Mouse (Mus musculus) embryonic stem cell, embryonic (primary cell): ENCODE measurements around the gene Ptpn6.

ENCODE experiments used
- CTCF ChIA-PET, 4 experiments: fragments of 300-600 bp in 2 of 4; fragments of 350-600 bp in 2 of 4; sonication (Branson Sonifier 250); formaldehyde crosslinking; loops; one replicate each; lab custom pipeline; 2022; ENCODE audit warnings: inconsistent platforms in 2 of 4; lab: Charles Lee
- POLR2A ChIA-PET, 4 experiments: fragments of 300-600 bp in 2 of 4; fragments of 350-600 bp in 2 of 4; sonication (Branson Sonifier 250); formaldehyde crosslinking; loops; one replicate each; lab custom pipeline; 2022; ENCODE audit warnings: antibody characterized with exemption in 4 of 4, inconsistent platforms in 1 of 4; lab: Charles Lee

Ptpn6 gene

GRCm38 (mm10) chr6:124703789-124704188, 34.7 kb downstream of the Ptpn6 start:
- ChIA-PET CTCF (interaction anchor here (0.5 to 2.2 kb wide), 6 partner anchors 12 to 1940 kb away, joined by 3 to 8 read pairs (median 8); partner anchors contain the start of gene C1rl (in 1 of the 4)), POLR2A (interaction anchor here (0.5 to 24.9 kb wide), 26 partner anchors 8 to 227 kb away, joined by 3 to 686 read pairs (median 8); partner anchors contain the start of genes Grcc10 (in 4 of the 4), Emg1 (in 3 of the 4), Phb2 (in 3 of the 4) and Ptpn6 (in 3 of the 4))

- ChIA-PET CTCF (interaction anchor here (0.6 to 2.9 kb wide), 82 partner anchors 9 to 489 kb away, joined by 3 to 22 read pairs (median 4); partner anchors contain the start of genes Emg1 (in 4 of the 4), Phb2 (in 4 of the 4), C1rl (in 3 of the 4) and Lpcat3 (in 3 of the 4)), POLR2A (interaction anchor here (0.6 to 24.9 kb wide), 70 partner anchors 8 to 512 kb away, joined by 3 to 686 read pairs (median 5); partner anchors contain the start of genes Emg1 (in 4 of the 4), Grcc10 (in 4 of the 4), Phb2 (in 4 of the 4) and Lpcat3 (in 3 of the 4))
Observed at GRCm38 (mm10) chr6:124702784-124703103, 35.8 kb downstream of the Ptpn6 start.

GRCm38 (mm10) chr6:124702102-124702783, 36.3 kb downstream of the Ptpn6 start:
- POLR2A ChIA-PET, result interaction anchor here (0.6 to 24.9 kb wide), 76 partner anchors 8 to 513 kb away, joined by 3 to 686 read pairs (median 4); partner anchors contain the start of genes Emg1 (in 4 of the 4), Grcc10 (in 4 of the 4), Phb2 (in 4 of the 4) and Lpcat3 (in 3 of the 4)
- CTCF ChIA-PET, result interaction anchor here (0.5 to 2.9 kb wide), 71 partner anchors 8 to 490 kb away, joined by 3 to 22 read pairs (median 4); partner anchors contain the start of genes Lpcat3 (in 3 of the 4), Atn1 (in 2 of the 4), C1rl (in 2 of the 4) and Cdca3 (in 2 of the 4)

DNA sequence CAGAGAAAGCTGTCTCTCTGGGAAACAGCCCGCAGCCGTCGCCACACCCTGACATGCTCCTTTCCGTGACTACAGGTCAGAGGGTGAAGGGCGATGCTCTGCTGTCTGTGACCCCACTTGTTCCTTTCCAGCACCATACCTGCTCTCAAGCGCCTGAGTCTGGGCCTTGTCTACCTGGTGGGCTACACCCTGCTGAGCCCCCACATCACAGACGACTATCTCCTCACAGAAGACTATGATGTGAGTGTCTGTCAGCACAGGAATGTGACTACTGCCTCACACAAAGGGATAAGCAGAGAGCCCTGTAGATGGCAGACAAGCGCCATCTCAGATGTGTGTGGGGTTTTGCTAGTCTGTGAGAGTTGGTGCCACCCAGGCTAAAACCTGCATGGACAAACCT, 37.2 kb downstream of the Ptpn6 start:
- CTCF ChIA-PET, result interaction anchor here (0.6 to 2.9 kb wide), 17 partner anchors 8 to 389 kb away, joined by 3 to 22 read pairs (median 4); partner anchors contain the start of genes Emg1 (in 1 of the 4), Lpcat3 (in 1 of the 4) and Phb2 (in 1 of the 4)
- POLR2A ChIA-PET, result interaction anchor here (0.6 to 24.9 kb wide), 33 partner anchors 9 to 475 kb away, joined by 3 to 686 read pairs (median 4); partner anchors contain the start of genes Emg1 (in 4 of the 4), Grcc10 (in 4 of the 4), Phb2 (in 4 of the 4) and Lpcat3 (in 2 of the 4)

- POLR2A ChIA-PET, result interaction anchor here (0.5 to 24.9 kb wide), 21 partner anchors 7 to 545 kb away, joined by 3 to 686 read pairs (median 4); partner anchors contain the start of genes Grcc10 (in 4 of the 4), Emg1 (in 2 of the 4), Phb2 (in 2 of the 4) and Ptpn6 (in 2 of the 4)
- CTCF ChIA-PET, result interaction anchor here in 2 of 4 experiments (0.9 to 1.4 kb wide), 4 partner anchors 12 to 390 kb away, joined by 3 to 4 read pairs (median 3); partner anchors contain the start of genes Emg1 (in 1 of the 2) and Phb2 (in 1 of the 2)
Observed at GRCm38 (mm10) chr6:124699962-124700610, 38.4 kb downstream of the Ptpn6 start.

- CTCF ChIA-PET, result interaction anchor here in 2 of 4 experiments (0.9 to 1.5 kb wide), 5 partner anchors 13 to 331 kb away, joined by 3 to 4 read pairs (median 3); partner anchors contain the start of genes Emg1 (in 1 of the 2) and Phb2 (in 1 of the 2)
- POLR2A ChIA-PET, result interaction anchor here in 3 of 4 experiments (0.6 to 24.9 kb wide), 20 partner anchors 7 to 231 kb away, joined by 3 to 686 read pairs (median 4); partner anchors contain the start of genes Emg1 (in 2 of the 3), Grcc10 (in 2 of the 3), Phb2 (in 2 of the 3) and Ptpn6 (in 2 of the 3)
Observed at GRCm38 (mm10) chr6:124699366-124699765, 39.1 kb downstream of the Ptpn6 start.

DNA sequence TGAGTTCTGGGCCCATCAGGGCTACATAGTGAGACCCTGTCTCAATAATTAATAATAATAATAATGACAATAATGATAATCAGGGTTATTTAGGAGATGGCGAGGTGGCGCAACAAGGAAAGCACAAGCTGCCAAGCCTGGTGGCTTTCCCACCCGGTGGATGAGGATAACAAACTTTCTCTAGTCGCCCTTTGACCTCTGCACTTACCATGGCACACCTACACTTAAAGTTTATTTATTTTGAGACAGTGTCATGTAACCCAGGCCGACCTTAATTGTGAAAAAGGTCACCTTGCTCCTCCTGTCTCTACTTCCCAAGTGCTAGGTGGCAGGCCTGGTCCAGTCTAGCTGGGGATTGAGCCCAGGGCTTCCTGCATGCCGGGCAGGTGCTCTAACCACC, 39.8 kb downstream of the Ptpn6 start:
- POLR2A ChIA-PET, result interaction anchor here in 3 of 4 experiments (0.6 to 24.9 kb wide), 11 partner anchors 8 to 107 kb away, joined by 3 to 686 read pairs (median 5); partner anchors contain the start of genes Emg1 (in 2 of the 3), Grcc10 (in 2 of the 3), Phb2 (in 2 of the 3) and Ptpn6 (in 2 of the 3)
- CTCF ChIA-PET, result interaction anchor here in 2 of 4 experiments (0.6 to 1.5 kb wide), 6 partner anchors 13 to 332 kb away, joined by 3 to 4 read pairs (median 3); partner anchors contain the start of genes Emg1 (in 1 of the 2) and Phb2 (in 1 of the 2)

GRCm38 (mm10) chr6:124696441-124697150, 41.9 kb downstream of the Ptpn6 start:
- CTCF ChIA-PET, result no interaction called here
- POLR2A ChIA-PET, result interaction anchor here in 2 of 4 experiments (0.5 to 24.9 kb wide), 8 partner anchors 9 to 1945 kb away, joined by 3 to 686 read pairs (median 5); partner anchors contain the start of genes Grcc10 (in 2 of the 2) and Ptpn6 (in 2 of the 2)

GRCm38 (mm10) chr6:124694166-124694955, 44.2 kb downstream of the Ptpn6 start:
- POLR2A ChIA-PET, result interaction anchor here in 2 of 4 experiments (0.8 to 5.1 kb wide), 17 partner anchors 7 to 60 kb away, joined by 3 to 39 read pairs (median 6); partner anchors contain the start of genes Grcc10 (in 2 of the 2), Emg1 (in 1 of the 2), Phb2 (in 1 of the 2) and Ptpn6 (in 1 of the 2)
- CTCF ChIA-PET, result interaction anchor here (0.7 to 2.0 kb wide), 6 partner anchors 8 to 455 kb away, joined by 3 to 18 read pairs (median 4); no protein-coding TSS in a partner anchor

DNA sequence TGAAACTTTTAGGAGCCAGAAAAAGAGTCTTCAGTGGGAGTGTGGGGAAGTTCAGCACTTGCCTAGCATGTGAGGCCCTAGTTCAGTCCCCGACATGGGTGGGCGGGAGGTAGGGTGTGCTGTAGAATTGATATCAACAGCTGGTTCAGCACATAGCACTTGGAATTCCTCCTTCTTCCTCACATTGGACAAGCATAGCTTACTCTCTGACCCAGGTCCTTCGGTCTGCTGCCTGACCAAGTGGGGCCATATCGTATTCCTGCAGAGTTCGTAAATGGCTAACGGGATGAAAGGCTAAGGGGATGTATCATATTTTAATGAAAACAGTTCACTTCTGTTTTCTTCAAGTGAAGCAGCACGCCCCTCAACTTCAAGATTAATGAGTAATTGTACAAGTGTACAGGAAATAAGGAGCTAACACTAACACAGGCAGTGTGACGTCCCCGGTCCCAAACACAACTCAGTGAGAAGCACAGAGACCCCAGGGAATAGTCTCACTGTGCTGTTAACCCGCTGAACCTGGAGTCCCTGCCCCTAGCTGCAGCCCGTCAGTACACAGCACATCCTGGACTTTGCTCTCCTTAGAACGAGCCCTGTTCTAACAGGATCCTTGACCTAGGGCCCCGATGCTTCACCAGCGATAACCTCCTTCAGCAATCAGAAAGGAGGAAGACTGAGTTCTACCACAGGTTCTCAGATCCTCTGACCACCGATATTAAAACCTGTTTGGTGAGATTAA, 45.1 kb downstream of the Ptpn6 start:
- POLR2A ChIA-PET, result interaction anchor here in 3 of 4 experiments (0.6 to 5.1 kb wide), 18 partner anchors 7 to 61 kb away, joined by 3 to 39 read pairs (median 8); partner anchors contain the start of genes Emg1 (in 2 of the 3), Grcc10 (in 2 of the 3) and Phb2 (in 2 of the 3)
- CTCF ChIA-PET, result interaction anchor here (0.9 to 2.0 kb wide), 4 partner anchors 9 kb away, joined by 3 to 18 read pairs (median 9); no protein-coding TSS in a partner anchor

DNA sequence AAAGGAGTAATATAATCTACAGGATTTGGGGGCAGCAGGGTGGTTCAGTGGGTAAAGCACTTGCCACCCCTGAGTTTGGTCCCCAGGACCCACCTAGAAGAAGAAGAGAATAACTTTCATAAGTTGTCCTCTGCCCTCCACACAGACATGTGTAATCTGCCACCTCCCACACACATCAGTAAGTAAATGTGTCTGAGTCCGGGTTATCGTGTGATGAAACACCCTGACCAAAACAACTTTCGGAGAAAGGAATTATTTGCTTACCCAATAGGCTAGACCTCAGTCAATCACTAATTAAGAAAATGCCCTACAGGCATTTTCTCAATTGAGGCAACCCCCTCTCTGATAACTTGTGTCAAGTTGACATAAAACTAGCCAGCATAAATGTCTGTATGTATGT, 48.0 kb downstream of the Ptpn6 start:
- ChIA-PET POLR2A (interaction anchor here in 2 of 4 experiments (0.9 to 4.6 kb wide), 3 partner anchors 11 to 51 kb away, joined by 4 to 39 read pairs (median 6); partner anchors contain the start of gene Grcc10 (in 1 of the 2)), CTCF (no interaction called here)

- ChIA-PET CTCF (no interaction called here), POLR2A (interaction anchor here in 2 of 4 experiments (1.3 to 1.4 kb wide), 2 partner anchors 14 to 16 kb away, joined by 3 to 4 read pairs; no protein-coding TSS in a partner anchor)
Observed at GRCm38 (mm10) chr6:124689011-124689410, 49.5 kb downstream of the Ptpn6 start.

DNA sequence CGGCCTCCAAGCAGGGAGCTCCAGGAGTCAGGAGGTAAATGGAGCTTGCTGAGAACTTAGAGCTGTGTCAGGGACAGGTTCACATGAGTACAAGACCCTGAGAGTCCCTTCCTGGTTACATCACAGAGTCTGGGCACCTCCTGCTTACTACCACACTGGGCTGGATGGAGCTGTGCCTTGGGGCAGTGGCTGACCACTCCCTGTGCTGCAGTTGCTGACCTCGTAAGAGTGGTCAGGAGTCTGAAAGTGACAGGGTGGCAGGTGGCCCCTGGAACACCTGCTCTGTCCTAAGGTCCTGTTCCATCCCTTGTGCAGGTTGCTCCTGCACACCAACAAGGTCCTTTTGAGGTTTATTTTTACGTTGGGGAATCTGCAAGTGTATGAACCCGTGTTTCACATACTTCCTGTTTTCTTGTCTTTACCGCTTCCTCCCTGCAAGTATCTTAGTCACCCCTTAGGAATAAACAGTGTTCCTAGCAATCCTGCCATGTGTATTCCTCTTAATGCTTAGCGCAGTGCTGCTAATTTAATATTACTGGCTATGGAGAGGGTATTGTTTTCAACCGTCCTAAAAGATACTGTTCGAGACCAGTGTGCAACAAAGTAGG, 50.3 kb downstream of the Ptpn6 start:
- ChIA-PET POLR2A (interaction anchor here in 1 of 4 experiments (1.3 kb wide), 1 partner anchor 15 kb away, joined by 3 read pairs; no protein-coding TSS in a partner anchor), CTCF (interaction anchor here in 1 of 4 experiments (1.0 kb wide), 1 partner anchor 11 kb away, joined by 3 read pairs; no protein-coding TSS in a partner anchor)

- CTCF ChIA-PET, result interaction anchor here in 3 of 4 experiments (1.0 to 1.3 kb wide), 3 partner anchors 13 to 16 kb away, joined by 3 to 4 read pairs (median 3); no protein-coding TSS in a partner anchor
- POLR2A ChIA-PET, result interaction anchor here in 2 of 4 experiments (0.8 to 5.5 kb wide), 13 partner anchors 8 to 212 kb away, joined by 3 to 39 read pairs (median 3); partner anchors contain the start of genes Grcc10 (in 2 of the 2) and Lpcat3 (in 2 of the 2)
Observed at GRCm38 (mm10) chr6:124686644-124687043, 51.9 kb downstream of the Ptpn6 start.
